Mouse (Mus musculus) hindbrain, embryonic 15.5 days (tissue): ENCODE data around the gene Tas2r118. TPM values are rescaled to one million over a fixed set of nuclear protein-coding genes. Genes with fewer than 3 reads are reported as not detected.

Experiments used
- ATAC-seq: fragments of 200-750 bp; cut with Nextera tagmentation; 2 replicates; pipeline ENCODE4 v1.8.0; 2017; ENCODE audit warnings: low read depth, moderate number of reproducible peaks, moderate TSS enrichment; ENCODE audit not compliant: low FRiP score
- H3K27ac ChIP-seq: fragments of 300-500 bp; sonication (generic); replicated peaks from 2 replicates; pipeline ENCODE4 v1.5.1; 2015; ENCODE audit warnings: mild to moderate bottlenecking, inconsistent platforms
- H3K27me3 ChIP-seq: fragments of 300-500 bp; sonication (generic); 2 replicates; pipeline ENCODE4 v1.6.1; 2015; ENCODE audit warnings: control low read depth, inconsistent platforms
- H3K36me3 ChIP-seq: fragments of 300-500 bp; sonication (generic); 2 replicates; pipeline ENCODE4 v1.6.1; 2015; ENCODE audit warnings: control low read depth, inconsistent platforms
- H3K4me1 ChIP-seq: fragments of 300-500 bp; sonication (generic); replicated peaks from 2 replicates; pipeline ENCODE4 v1.6.1; 2015; ENCODE audit warnings: control low read depth, inconsistent platforms
- H3K4me2 ChIP-seq: fragments of 300-500 bp; sonication (generic); 2 replicates; pipeline ENCODE4 v1.6.1; 2015; ENCODE audit warnings: moderate library complexity, mild to moderate bottlenecking, inconsistent platforms
- H3K4me3 ChIP-seq: fragments of 300-500 bp; sonication (generic); 2 replicates; pipeline ENCODE4 v1.5.1; 2015; ENCODE audit warnings: mild to moderate bottlenecking, inconsistent platforms
- H3K9ac ChIP-seq: fragments of 300-500 bp; sonication (generic); 2 replicates; pipeline ENCODE4 v1.6.1; 2015; ENCODE audit warnings: inconsistent platforms
- H3K9me3 ChIP-seq: fragments of 300-500 bp; sonication (generic); 2 replicates; pipeline ENCODE4 v1.6.1; 2016; ENCODE audit warnings: control low read depth, inconsistent platforms
- WGBS: fragments of 180-500 bp; shearing (Covaris S2); methylation state at CpG from one replicate; pipeline ENCODE4 v1.1.7; 2015; 5-methylcytosine and 5-hydroxymethylcytosine counted together
- polyA plus RNA-seq: library from polyadenylated mRNA; unstranded; fragments of >200 nt; fragmentation: Nextera tagmentation; extraction: Ambion mirVana; gene quantifications from 2 replicates; pipeline ENCODE4 v1.2.1, GENCODE M21; 2015

Tas2r118 gene
- polyA plus RNA-seq, result not detected in 2 replicates

DNA sequence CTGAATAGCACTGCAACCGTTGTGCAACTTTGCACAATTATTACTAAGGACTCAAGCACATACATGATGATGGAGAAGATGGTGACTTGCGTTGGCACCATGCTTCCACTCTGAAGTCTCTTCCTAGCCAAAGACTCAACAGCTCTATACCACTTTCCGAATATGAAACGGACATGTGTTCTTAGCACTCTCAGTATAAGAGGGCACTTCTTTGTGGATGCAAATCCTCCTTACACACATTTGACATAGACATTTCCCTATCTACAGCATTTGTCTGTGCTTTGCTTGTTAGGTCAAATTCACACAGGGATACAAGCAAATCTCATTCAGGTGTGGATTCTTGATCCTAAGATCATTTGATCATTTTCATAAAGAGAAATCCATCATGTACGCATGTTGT, at the start of gene Tas2r118:
Tas2r118 (minus strand) TSS at position 101 of the 400 bp plus-strand sequence.
- no peak for ATAC-seq
- 97% methylated on average over 5 of the region's 5 CpGs for WGBS
- H3K27me3 ChIP-seq, result no peaks in the 10 kb centered on the region

DNA sequence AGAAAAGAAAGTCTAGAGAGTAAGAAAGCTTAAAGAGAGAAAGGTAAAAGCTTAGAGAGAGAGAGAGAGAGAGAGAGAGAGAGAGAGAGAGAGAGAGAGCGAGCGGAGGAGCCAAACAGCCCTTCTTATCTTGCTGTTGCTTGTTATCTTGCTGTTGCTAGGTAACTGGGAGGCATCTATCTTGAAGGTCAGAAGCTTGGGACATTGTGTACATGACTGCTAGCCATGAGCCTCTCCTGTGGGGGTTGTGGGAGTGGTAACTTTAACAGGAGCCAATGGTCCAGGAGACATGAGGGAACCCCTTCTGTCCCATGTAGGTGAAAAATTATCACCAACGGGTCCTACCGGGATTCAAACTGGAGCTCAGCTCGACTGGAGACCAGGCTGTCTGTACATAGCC, 48.5 kb upstream of the Tas2r118 start:
- WGBS, result 82% methylated on average over 5 of the region's 5 CpGs
- Histone ChIP-seq H3K27ac (no peak overlapping the region), H3K9me3 (no peaks in the 10 kb centered on the region), H3K9ac (no peak overlapping the region), H3K4me1 (no peaks in the 10 kb centered on the region), H3K4me3 (no peak overlapping the region), H3K27me3 (no peaks in the 10 kb centered on the region), H3K4me2 (no peak overlapping the region), H3K36me3 (no peaks in the 10 kb centered on the region)
- no peak for ATAC-seq

More for the DNA sequence above, at the start of gene Tas2r118:
- Histone ChIP-seq H3K4me3 (no peak within 1 kb of the TSS), H3K4me1 (no peaks in the 10 kb centered on the region), H3K27ac (no peak within 1 kb of the TSS), H3K36me3 (no peaks in the 10 kb centered on the region), H3K9ac (no peak within 1 kb of the TSS), H3K4me2 (no peak within 1 kb of the TSS), H3K9me3 (no peaks in the 10 kb centered on the region)

DNA sequence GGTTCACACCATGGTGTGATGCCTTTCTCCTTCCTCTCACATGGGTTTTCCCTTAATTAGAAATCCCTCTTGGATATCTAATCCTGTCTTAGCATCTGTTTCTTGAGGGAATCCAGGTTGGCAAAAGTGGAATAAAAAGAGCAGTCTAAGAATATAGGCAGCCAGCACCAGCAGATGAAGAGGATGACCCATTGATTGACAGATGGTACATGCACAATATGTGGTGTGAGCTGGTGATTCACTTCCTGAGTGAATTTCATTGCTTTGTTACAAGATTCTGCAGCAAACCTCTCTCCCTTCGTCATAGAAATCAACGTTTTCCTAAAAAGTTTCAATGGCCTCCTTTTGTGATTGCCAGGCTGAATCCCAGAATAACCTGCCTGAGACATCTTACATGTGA, 23.4 kb upstream of the Tas2r118 start:
- ATAC-seq, result no peak
- no peak overlapping the region for H3K9ac ChIP-seq
- H3K27ac ChIP-seq, result no peak overlapping the region
- H3K27me3 ChIP-seq, result no peaks in the 10 kb centered on the region
- no peaks in the 10 kb centered on the region for H3K4me1 ChIP-seq
- H3K4me2 ChIP-seq, result no peak overlapping the region
- no peaks in the 10 kb centered on the region for H3K36me3 ChIP-seq
- H3K4me3 ChIP-seq, result no peak overlapping the region
- WGBS, result 91% methylated on average over 2 of the region's 2 CpGs
- no peaks in the 10 kb centered on the region for H3K9me3 ChIP-seq

DNA sequence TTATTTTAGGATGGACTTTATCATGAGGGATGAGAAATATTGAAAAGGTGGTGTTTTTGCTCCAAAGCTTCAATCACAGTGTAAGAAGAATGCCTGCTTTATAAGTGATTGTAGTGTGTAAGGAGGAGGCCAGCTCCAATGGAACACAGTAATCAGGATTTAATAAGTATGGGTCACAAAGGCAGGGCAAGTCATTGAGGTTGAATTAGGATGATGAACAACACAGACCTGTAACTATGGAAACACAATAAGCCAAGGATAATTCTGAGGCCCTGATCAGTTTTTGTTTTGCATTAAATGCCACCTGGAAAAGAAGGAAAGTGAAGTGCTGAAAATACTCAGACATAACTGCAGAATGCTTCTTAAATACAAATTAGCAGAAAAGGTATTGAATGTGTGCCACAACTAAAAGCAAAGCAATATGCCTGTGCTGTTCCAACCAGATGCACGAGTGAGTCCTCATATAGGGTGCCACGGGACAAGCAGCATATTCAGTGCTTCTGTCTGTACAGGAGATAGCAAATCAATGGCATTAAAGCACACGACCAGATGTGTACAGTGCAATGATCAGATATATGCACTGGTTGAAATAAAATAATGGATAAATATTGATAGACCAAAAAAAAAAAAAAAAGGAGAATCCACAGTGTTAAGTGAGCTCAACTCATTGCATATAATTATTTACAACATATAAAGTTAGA, 21.0 kb upstream of the Tas2r118 start:
- WGBS, result 44% methylated on average over 3 of the region's 3 CpGs
- H3K4me2 ChIP-seq, result no peak overlapping the region
- H3K4me3 ChIP-seq, result no peak overlapping the region
- H3K27me3 ChIP-seq, result no peaks in the 10 kb centered on the region
- no peak overlapping the region for H3K27ac ChIP-seq
- H3K36me3 ChIP-seq, result no peaks in the 10 kb centered on the region
- no peaks in the 10 kb centered on the region for H3K4me1 ChIP-seq
- ATAC-seq, result no peak
- no peak overlapping the region for H3K9ac ChIP-seq
- no peaks in the 10 kb centered on the region for H3K9me3 ChIP-seq

DNA sequence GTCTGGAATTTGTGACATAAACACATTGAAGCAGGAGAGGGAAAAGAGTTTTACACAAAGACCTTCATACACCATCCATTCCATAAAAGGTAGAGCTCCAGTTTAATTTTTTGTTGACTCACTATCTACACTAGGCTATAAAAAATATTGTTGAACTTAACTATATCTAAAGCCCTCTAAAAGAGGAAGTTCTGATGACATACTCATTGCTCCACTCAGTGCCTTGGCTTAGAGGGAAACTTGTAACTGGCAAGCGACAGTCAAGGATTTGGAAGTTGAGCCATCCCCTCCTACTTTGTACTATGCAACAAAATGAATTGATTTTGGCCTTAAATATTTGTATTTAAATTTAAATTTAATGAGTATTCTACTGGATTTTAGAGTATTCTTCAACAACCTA, 16.4 kb upstream of the Tas2r118 start:
- Histone ChIP-seq H3K9me3 (no peaks in the 10 kb centered on the region), H3K4me1 (no peaks in the 10 kb centered on the region), H3K27me3 (no peaks in the 10 kb centered on the region), H3K27ac (no peak overlapping the region), H3K36me3 (no peaks in the 10 kb centered on the region), H3K4me2 (no peak overlapping the region), H3K4me3 (no peak overlapping the region), H3K9ac (no peak overlapping the region)
- WGBS, result 95% methylated on average over 1 of the region's 1 CpGs
- no peak for ATAC-seq

DNA sequence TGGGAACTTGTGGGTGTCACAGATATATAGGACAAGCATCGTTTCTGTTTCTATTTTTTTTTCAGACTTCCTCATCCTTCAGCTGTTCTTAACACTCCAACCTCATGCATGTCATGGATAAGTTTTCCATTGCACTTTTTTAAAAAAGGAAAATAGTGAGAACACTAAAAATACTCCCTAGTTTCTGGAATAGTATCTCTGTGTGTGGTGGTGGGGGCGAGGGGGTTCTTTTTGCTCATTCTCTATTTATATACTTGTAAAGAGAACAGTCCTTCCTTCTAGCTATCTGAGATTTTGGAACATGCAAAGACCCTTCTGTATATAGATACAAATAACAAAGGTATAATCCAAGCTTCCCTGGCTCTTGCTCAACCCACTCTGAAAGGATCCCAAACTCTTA, 2.9 kb downstream of the Tas2r118 start:
- ATAC-seq, result no peak
- Histone ChIP-seq H3K4me1 (no peaks in the 10 kb centered on the region), H3K9me3 (no peaks in the 10 kb centered on the region), H3K27me3 (no peaks in the 10 kb centered on the region), H3K4me2 (no peak overlapping the region), H3K4me3 (no peak overlapping the region), H3K9ac (no peak overlapping the region), H3K27ac (no peak overlapping the region), H3K36me3 (no peaks in the 10 kb centered on the region)
- 82% methylated on average over 2 of the region's 2 CpGs for WGBS

DNA sequence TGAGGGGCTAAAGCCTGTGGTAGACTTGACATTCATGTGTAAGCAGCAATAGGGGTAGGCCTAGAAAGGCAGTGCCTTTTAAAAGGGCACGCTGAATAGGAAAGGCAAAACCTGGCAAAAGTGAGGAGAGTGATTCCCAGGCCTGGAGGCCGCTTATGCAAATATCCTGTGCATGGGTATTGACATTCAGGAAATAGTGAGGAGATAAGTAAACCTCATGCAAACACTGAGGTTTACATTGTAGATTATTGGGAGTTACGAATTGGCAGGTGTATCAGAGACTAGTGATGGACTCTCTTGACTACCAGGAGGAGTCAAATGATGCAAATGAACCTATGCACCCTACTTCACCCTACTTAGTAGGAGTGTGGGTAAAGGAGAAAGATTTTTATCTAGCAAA, 3.9 kb downstream of the Tas2r118 start:
- no peak overlapping the region for H3K9ac ChIP-seq
- no peaks in the 10 kb centered on the region for H3K36me3 ChIP-seq
- H3K9me3 ChIP-seq, result no peaks in the 10 kb centered on the region
- H3K4me2 ChIP-seq, result no peak overlapping the region
- no peak overlapping the region for H3K4me3 ChIP-seq
- no peaks in the 10 kb centered on the region for H3K4me1 ChIP-seq
- WGBS, result 86% methylated on average over 3 of the region's 3 CpGs
- ATAC-seq, result no peak
- no peaks in the 10 kb centered on the region for H3K27me3 ChIP-seq
- no peak overlapping the region for H3K27ac ChIP-seq

DNA sequence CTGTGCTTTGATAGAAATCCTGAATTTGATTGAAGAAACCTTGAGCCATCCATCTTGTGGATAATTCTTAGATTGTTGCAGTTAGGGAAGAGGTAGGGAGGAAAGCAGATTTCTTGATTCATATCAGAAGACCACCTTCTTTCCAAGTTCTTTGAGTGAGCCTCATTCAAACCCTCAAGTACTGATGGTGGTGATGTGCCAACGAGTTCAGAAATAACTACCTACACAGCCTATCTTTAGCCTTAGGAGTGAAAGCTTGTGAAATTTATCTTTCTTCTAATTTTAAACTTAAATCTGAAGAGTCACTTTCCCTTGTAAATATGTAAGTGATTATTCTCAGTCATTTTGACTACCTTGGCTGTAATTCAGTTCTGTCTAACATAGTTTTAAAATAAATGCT, 6.1 kb downstream of the Tas2r118 start:
- no peak for ATAC-seq
- Histone ChIP-seq H3K9me3 (no peaks in the 10 kb centered on the region), H3K4me3 (no peak overlapping the region), H3K27ac (no peak overlapping the region), H3K4me1 (no peaks in the 10 kb centered on the region), H3K36me3 (no peaks in the 10 kb centered on the region), H3K4me2 (no peak overlapping the region), H3K9ac (no peak overlapping the region), H3K27me3 (no peaks in the 10 kb centered on the region)
- 76% methylated on average over 1 of the region's 1 CpGs for WGBS

DNA sequence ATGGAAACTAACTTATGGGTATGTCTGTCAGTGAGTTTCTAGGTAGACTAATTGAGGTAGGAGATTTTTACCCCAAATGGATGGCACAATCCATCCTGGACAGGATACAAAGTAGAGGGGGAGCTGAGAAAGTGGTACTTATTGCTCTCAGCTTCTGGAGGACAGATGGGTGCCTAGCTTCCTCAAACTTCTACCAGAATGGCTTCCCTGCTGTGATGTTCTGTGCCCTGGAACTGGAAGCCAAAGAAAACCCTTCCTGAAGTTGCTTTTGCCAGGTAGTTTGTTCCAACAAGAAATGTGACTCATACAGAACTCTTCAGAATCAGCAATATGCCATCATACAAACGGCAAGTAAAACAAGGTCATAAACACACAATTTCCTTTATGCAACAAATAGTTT, 29.1 kb downstream of the Tas2r118 start:
- Histone ChIP-seq H3K4me2 (no peak overlapping the region), H3K9me3 (no peaks in the 10 kb centered on the region), H3K4me1 (no peaks in the 10 kb centered on the region), H3K4me3 (no peak overlapping the region), H3K27ac (no peak overlapping the region), H3K9ac (no peak overlapping the region), H3K36me3 (no peaks in the 10 kb centered on the region), H3K27me3 (no peaks in the 10 kb centered on the region)
- WGBS, result 88% methylated on average over 1 of the region's 1 CpGs
- no peak for ATAC-seq

DNA sequence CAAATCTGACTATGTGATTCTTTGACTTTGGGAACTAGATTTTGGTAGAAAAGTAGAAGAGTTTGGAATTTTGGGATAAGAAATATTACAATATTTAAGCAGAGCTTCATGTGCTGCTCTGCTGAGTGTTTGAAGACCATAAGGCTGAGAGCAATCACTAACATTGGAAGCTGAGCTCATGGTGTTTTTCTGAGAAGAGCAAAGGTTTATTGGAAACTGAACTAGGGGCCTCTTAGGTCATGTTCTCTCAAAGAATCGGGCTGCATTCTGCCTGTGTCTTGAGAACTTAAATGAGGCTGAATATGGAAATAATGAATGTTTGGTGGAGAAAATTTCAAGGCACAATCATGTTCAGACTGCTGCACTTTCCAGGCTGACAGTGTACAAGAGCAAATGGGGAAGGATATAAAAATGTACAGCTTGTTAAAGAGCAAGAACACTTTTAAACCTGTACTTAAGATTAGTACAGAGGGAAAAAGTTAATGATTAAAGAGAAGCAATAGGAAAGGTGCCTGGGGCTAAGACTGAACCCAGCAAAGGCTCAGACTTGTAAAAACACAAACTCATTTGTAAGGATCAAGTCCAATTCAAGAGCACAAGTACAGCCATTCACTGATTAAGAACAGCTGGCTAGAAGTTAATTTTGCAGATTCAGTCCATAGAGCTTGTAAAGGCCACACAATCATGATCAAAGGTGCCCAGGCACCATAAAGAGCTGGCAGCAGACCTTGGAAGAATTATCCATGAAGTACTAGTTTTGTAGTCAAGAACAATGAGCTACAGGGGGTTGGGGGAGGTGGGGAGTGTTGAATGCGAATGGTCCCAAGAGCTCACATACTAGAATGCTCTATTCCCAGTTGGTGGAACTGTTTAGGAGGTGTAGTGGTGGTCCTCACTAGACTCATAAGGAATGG, 31.0 kb downstream of the Tas2r118 start:
- WGBS, result 76% methylated on average over 2 of the region's 2 CpGs
- ATAC-seq, result no peak
- Histone ChIP-seq H3K4me2 (no peak overlapping the region), H3K9me3 (no peaks in the 10 kb centered on the region), H3K9ac (no peak overlapping the region), H3K36me3 (no peaks in the 10 kb centered on the region), H3K27me3 (no peaks in the 10 kb centered on the region), H3K4me3 (no peak overlapping the region), H3K27ac (no peak overlapping the region), H3K4me1 (no peaks in the 10 kb centered on the region)

DNA sequence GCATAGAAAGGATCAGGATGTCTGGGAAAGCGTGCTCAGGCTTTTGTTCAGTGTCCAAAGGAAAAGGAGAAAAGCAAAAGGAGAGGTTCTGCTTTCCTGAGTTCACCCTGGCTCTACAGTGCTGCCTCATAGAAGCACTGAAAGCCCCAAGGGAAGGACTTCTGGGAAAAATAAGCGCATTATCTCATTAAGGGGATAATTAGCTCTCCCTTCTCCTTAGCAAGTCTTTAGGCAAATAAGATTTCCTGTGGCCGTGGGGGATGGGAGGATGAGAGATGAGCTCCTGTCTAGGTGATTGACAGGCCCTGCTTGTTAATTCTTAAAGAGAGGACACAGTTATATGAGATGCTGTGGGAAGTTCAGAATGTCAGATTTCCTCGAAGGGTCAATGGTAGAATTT, 33.4 kb downstream of the Tas2r118 start:
- 43% methylated on average over 4 of the region's 4 CpGs for WGBS
- Histone ChIP-seq H3K4me3 (no peak overlapping the region), H3K9ac (no peak overlapping the region), H3K27ac (no peak overlapping the region), H3K36me3 (no peaks in the 10 kb centered on the region), H3K27me3 (no peaks in the 10 kb centered on the region), H3K9me3 (no peaks in the 10 kb centered on the region), H3K4me2 (no peak overlapping the region), H3K4me1 (no peaks in the 10 kb centered on the region)
- no peak for ATAC-seq

DNA sequence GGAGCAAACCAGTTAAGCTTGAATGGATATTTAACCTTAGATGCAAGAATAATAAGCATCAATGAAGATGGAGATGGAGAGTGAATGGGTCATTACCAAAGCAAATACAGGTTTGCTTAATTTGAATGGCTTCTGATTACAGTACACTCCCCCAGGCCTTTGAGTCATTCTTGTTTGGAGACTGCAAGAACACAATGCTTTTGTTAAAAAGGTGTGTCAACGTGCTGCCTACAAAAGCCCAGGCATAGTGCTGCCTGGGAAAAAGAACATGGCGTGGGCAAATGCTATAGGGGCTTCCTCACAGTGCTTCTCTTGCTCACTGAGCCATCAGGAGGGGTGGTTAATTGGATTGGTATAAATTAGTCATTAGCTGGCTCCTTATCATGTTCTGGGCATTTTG, 46.1 kb downstream of the Tas2r118 start:
- 37% methylated on average over 2 of the region's 2 CpGs for WGBS
- Histone ChIP-seq H3K27ac (no peak overlapping the region), H3K4me3 (no peak overlapping the region), H3K27me3 (no peaks in the 10 kb centered on the region), H3K9me3 (no peaks in the 10 kb centered on the region), H3K36me3 (no peaks in the 10 kb centered on the region), H3K4me2 (no peak overlapping the region), H3K4me1 (no peaks in the 10 kb centered on the region), H3K9ac (no peak overlapping the region)
- no peak for ATAC-seq
